ENCODE assay signal across 1 mouse cellular context in the genomic region with DNA sequence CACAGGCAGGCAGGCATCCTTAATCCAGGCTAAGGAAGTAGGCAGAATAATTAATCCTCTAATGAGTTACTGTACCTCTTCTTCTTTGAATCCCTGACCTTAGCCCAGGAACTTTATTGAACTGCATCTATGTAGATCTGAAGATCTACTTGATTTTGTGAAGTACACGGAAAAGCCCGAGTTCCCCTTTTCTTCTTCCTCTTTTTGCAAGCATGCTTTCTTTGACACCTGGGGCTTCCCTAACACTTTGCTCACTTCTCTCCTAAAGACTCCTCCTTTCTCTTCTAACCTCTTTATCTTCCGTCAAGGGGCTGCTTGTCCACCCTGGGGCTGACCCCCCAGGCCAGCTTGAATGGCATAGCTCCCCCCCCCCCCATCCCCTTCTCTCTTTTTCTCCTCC.
TF ChIP-seq lines count a peak whose summit lies in the region.

No protein-coding gene starts in this region.

TF ChIP-seq in CH12.LX, 34 proteins besides CTCF, POLR2A, EP300 and RAD21 (continued from another document):
- TF ChIP-seq MYC (IDR thresholded peaks at IDR 0.05; ENCODE audit: low read depth, low read length) (peak; percentile 96), USF2 (conservative IDR thresholded peaks at IDR 0.05; ENCODE audit: low read depth, low read length) (no peak), MXI1 (IDR thresholded peaks at IDR 0.05; ENCODE audit: low read depth, low read length) (peak; percentile 59; the same call in 1 of the 2 replicates), UBTF (IDR thresholded peaks at IDR 0.05; ENCODE audit: low read depth, low read length) (no peak), USF1 (IDR thresholded peaks at IDR 0.05; ENCODE audit: low read depth, low read length) (no peak), GABPA (IDR thresholded peaks at IDR 0.05; ENCODE audit: insufficient replicate concordance, low read depth, low read length) (no peak), PAX5 (IDR thresholded peaks at IDR 0.05; ENCODE audit: low read length) (no peak), MEF2A (IDR thresholded peaks at IDR 0.05; ENCODE audit: borderline replicate concordance, low read depth, low read length) (peak; percentile 13; the same call in 1 of the 2 replicates), IRF4 (IDR thresholded peaks at IDR 0.05; ENCODE audit: low read depth, low read length) (peak; percentile 78; the same call in 1 of the 2 replicates), CHD1 (IDR thresholded peaks at IDR 0.05; ENCODE audit: low read depth, low read length) (no peak), RCOR1 (conservative IDR thresholded peaks at IDR 0.05; ENCODE audit: low read depth, low read length) (0 out of 2 replicates have a peak, but pooled peaks have one; percentile 45), ELF1 (IDR thresholded peaks at IDR 0.05; ENCODE audit: low read depth, low read length) (peak; percentile 62), E2F4 (IDR thresholded peaks at IDR 0.05; ENCODE audit: insufficient replicate concordance, low read depth, low read length) (no peak)
